Mouse (Mus musculus) bone marrow, adult 2 months (tissue): ENCODE measurements around the gene Ubash3a. TPM values are rescaled to one million over a fixed set of nuclear protein-coding genes. Genes with fewer than 3 reads are reported as not detected.

ENCODE experiments used
- H3K27ac ChIP-seq: fragments of 200-500 bp; 2 replicates; pipeline ENCODE4 v1.5.1; 2012; ENCODE audit warnings: low read depth, mild to moderate bottlenecking, control low read depth, inconsistent platforms, low read length; ENCODE audit not compliant: control insufficient read depth, poor library complexity, insufficient read depth
- H3K4me1 ChIP-seq: fragments of 200-500 bp; 2 replicates; pipeline ENCODE4 v1.6.1; 2011; ENCODE audit warnings: low read length; ENCODE audit not compliant: control insufficient read depth, insufficient read depth
- H3K4me3 ChIP-seq: fragments of 200-500 bp; replicated peaks from 2 replicates; pipeline ENCODE3; 2011; ENCODE audit warnings: mild to moderate bottlenecking, low read depth, low read length, control low read depth; ENCODE audit not compliant: control insufficient read depth
- CTCF ChIP-seq: fragments of 200-500 bp; IDR thresholded peaks from 2 replicates; pipeline ENCODE4 v1.5.1; 2011; ENCODE audit warnings: low read length, control low read depth; ENCODE audit not compliant: control insufficient read depth, insufficient read depth
- POLR2A ChIP-seq: fragments of 200-500 bp; IDR thresholded peaks from 2 replicates; pipeline ENCODE4 v1.6.1; 2011; ENCODE audit warnings: low read depth, mild to moderate bottlenecking, control low read depth, low read length, borderline replicate concordance; ENCODE audit not compliant: control insufficient read depth
- WGBS: fragments of 180-500 bp; shearing (Covaris S2); methylation state at CpG from one replicate; pipeline ENCODE4 v1.1.7; 2018; 5-methylcytosine and 5-hydroxymethylcytosine counted together
- polyA plus RNA-seq: library from polyadenylated mRNA; stranded (reverse); fragments of >200 nt; gene quantifications from 2 replicates; pipeline ENCODE4 v1.2.4, GENCODE M21; 2011; ENCODE audit warnings: low replicate concordance; ENCODE audit not compliant: missing spikeins, insufficient read depth, insufficient read length

Ubash3a gene
- polyA plus RNA-seq, 1 experiment: 13.0 TPM

DNA sequence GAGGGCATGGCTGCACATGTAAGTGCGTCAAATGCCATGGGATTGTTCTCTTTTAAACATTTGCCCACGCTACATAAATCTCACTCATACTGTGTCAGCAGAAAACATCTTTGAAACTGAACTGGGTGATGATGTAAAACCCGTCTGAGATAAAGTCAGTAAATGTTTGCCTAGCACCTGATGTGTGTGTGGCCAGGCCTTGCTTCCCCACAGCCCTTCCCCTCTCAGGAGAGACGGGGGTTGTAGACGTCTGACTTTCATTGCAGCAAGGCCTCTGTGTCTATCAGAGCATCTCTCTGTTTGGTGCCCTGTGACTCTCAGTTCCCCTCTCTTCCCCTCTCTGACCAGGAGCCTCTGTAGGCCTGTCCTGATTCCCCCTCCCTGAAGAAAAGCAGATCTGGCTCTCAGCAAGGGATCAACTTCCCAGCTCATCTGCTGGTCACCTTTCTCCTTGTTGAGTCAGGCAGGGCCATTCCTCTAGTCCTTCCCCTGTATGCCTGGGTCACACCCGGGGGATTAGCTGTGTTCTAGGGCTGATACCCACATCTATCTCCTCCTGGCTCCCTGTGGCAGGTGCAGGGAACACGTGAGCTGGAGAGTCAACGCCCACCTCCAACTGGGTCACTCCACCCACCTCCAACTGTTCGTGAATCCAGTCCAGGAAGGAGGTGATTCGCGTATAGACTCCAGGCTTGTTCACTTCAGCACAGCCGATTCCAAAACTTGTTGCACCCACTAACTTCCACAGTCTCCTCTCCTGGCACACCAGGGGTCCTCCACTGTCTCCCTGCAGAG lies 24.3 kb upstream of the Ubash3a start:
- no peak overlapping the region for H3K4me3 ChIP-seq
- no peak overlapping the region for H3K27ac ChIP-seq
- 64% methylated on average over 12 of the region's 12 CpGs for WGBS
- TF ChIP-seq POLR2A (no peak), CTCF (no peak)
- peaks cover 2% of the 10 kb centered on the region; the same call in 1 of the 2 replicates for H3K4me1 ChIP-seq

DNA sequence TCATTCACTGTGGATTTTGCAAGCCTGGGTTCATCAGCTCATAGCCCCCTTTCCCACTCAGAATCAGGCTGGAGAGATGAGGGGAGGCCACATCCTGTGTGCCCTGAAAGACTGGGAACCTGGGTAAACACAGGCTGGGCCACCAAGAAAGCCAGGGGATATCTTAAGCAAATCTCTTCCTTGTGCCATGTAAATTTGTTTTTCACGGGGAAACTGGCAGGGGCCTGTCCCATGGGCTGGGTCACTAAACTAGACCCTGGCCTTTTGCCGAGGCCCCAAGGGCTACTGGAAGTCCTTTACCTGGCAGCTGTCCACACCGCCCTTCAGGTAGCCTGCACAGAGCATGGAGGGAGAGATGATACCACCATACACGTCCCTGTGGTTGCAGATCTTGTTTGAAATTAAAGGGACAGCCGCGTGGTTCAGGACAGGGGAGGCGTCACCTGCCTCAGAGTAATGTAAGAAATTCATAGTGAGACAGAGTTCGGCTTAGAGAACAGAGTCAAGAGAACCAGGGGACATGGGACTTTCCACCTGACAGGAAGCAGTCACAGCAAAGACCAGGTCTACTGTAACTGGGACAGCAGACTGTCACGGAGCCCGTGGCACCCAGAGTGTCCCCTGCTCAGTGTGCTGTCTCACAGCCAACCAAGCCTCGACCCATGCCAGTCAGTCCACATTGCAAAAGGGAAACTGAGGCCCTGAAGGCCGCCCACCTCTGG lies 23.2 kb upstream of the Ubash3a start:
- no peak overlapping the region for H3K4me3 ChIP-seq
- TF ChIP-seq CTCF (no peak), POLR2A (no peak)
- peaks cover 2% of the 10 kb centered on the region; the same call in 1 of the 2 replicates for H3K4me1 ChIP-seq
- 76% methylated on average over 12 of the region's 12 CpGs for WGBS
- H3K27ac ChIP-seq: no peak overlapping the region

DNA sequence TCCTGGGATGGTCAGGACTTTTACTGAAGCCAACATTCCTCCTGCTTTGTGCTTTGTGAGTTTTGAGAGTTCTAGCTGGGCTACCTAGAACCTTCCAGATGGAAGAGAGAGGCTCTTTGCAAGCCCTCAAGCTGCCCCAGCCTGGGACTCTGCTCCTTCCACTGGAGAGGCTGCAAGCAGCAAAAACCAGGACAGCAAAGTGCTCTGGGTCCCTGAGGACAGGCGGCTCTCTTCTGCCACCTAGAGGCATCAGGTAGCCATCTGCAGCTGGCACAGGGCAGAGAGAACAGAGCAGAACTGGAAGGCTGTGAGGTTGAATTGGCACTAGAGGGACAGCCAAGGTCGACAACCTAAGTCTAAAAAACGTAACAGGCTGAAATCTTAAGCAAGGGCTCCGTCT lies 20.3 kb upstream of the Ubash3a start:
- TF ChIP-seq CTCF: peak; percentile 93
- no peak for TF ChIP-seq POLR2A
- Histone ChIP-seq H3K4me3 (no peak overlapping the region), H3K27ac (no peak overlapping the region), H3K4me1 (no peaks in the 10 kb centered on the region; the same call in 1 of the 2 replicates)
- WGBS: 9% methylated on average over 4 of the region's 4 CpGs

DNA sequence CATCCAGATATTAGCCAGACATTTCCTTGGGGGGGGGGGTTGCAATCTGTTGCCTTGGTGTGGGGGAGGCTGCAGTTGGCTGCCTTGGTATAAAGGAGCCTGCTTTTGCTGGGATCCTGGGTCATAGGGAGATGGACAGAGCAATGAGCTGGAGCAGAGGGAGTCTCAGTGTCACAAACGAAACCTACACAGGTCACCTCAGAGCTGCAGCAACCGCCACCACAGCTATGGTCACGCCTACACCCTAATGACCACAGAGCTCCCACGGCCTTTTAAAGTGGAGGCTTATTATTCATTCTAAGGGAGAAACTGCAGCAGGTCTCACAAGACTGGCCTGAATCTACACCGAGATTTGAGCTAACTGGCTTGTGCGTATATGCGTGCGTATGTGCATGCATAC lies 15.8 kb upstream of the Ubash3a start:
- 55% methylated on average over 8 of the region's 8 CpGs for WGBS
- Histone ChIP-seq H3K4me3 (no peak overlapping the region), H3K4me1 (peaks cover 7% of the 10 kb centered on the region; the same call in 1 of the 2 replicates), H3K27ac (no peak overlapping the region; the same call in 1 of the 2 replicates)
- TF ChIP-seq POLR2A (no peak), CTCF (no peak)

DNA sequence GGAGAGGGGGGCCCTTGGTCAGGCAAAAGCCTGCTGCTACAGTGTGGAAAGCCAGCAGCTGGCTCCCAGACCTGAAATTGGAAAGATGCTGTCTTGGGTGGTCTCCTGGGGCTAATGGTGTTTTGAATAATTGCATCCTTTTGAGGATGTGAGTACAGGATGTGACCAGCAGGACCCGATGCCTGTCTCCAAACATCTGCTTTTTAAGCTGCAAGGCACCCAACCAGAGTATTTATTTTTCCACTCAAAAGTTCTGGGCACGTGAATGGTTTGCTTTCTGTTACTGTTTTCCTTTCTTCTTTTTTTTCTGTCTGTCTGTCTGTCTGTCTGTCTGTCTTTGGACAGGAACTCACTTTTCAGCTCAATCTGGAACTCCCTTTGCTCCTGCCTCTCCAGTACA lies 15.0 kb upstream of the Ubash3a start:
- TF ChIP-seq POLR2A (no peak), CTCF (no peak)
- Histone ChIP-seq H3K4me1 (peaks cover 7% of the 10 kb centered on the region; the same call in 1 of the 2 replicates), H3K27ac (no peak overlapping the region; the same call in 1 of the 2 replicates), H3K4me3 (no peak overlapping the region)
- 49% methylated on average over 2 of the region's 2 CpGs for WGBS

DNA sequence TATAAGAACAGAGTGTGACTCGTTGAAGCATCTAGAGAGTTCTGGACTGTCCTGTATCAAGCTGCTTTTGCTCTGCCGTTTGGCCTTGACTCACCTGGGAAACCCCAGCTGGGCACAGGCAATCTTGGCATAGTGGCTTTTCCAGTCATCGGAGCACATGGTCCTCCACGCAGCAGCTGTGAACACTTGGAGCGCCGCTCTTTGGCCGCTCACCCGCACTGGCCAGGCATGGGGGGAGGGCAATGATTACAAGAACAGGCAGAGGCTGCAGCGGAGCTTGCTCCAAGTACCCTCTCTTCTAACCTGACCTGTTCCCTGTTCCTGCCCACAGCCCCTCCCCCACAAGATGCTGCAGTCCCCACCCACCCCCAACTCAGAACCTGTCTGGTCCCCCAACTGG lies 14.3 kb upstream of the Ubash3a start:
- TF ChIP-seq POLR2A (no peak), CTCF (no peak)
- WGBS: 89% methylated on average over 9 of the region's 9 CpGs
- Histone ChIP-seq H3K27ac (peak overlapping the region; percentile 18), H3K4me3 (no peak overlapping the region), H3K4me1 (peaks cover 7% of the 10 kb centered on the region; the same call in 1 of the 2 replicates)

DNA sequence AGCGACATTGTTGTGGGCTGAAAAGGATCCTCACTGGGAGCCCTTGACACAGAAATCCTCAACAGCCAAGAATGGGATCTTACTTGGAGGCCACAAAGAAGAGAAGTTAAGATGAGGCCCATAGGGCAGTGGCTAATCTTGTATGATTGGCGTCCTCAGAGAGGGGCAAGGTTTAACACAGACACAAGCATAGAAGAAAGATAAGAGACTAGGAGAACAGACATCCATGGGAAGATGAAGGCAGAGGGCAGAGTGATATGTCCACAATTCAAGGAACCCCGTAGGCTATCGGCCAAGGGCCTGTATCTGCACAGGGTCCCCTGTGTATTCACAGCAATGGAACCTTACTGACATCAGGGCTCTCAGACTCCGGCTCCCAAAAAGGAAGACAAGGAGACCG lies 12.5 kb upstream of the Ubash3a start:
- TF ChIP-seq POLR2A (no peak), CTCF (no peak)
- WGBS: 41% methylated on average over 6 of the region's 6 CpGs
- H3K4me1 ChIP-seq: peaks cover 7% of the 10 kb centered on the region; the same call in 1 of the 2 replicates
- H3K27ac ChIP-seq: 0 out of 2 replicates have a peak overlapping the region, but pooled peaks have one; percentile 31
- H3K4me3 ChIP-seq: no peak overlapping the region

DNA sequence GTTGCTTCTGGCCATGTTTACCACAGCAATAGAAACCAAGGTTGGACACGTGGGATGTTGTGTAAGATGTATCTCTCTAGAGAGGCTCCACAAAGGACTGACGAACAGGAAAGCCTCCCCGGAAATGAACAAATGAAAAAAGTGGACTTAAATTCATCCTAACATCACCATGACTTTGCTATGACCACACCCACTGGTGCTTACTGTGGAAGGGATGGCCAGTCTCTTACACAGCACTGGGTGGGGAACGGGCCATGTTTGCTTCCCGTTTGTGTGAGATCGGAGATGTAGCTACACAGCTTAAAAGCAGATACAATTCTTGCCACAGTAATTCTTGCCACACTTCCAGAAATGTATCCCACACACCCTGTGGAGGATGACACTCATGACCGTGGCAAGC lies 11.4 kb upstream of the Ubash3a start:
- peaks cover 7% of the 10 kb centered on the region; the same call in 1 of the 2 replicates for H3K4me1 ChIP-seq
- WGBS: 40% methylated on average over 7 of the region's 7 CpGs
- H3K4me3 ChIP-seq: no peak overlapping the region
- no peak for TF ChIP-seq POLR2A
- TF ChIP-seq CTCF: no peak
- no peak overlapping the region for H3K27ac ChIP-seq
